Mouse (Mus musculus) CD4-positive helper T cell, adult 2 months (primary cell): ENCODE data around the gene Tomt.
"Not testable (repeated sequence)": the region's sequence is repeated elsewhere in the genome, so short reads cannot be mapped to it uniquely, and the experiment has no call there.

Source experiments
- DNase-seq: peaks from one replicate; pipeline ENCODE4 v3.0.0-alpha.2; 2012; ENCODE audit warnings: low read depth, missing footprints, low spot score

Gene Tomt

GRCm38 (mm10) chr7:101906287-101906681 is at the start of gene Tomt:
Gene Tomt (minus strand): TSS chr7:101906359.
- no peak for DNase-seq

- no peak for DNase-seq
These were observed 49.7 kb upstream of the Tomt start for GRCm38 (mm10) chr7:101955862-101956261.

- DNase-seq: no peak
These were observed 49.1 kb upstream of the Tomt start for GRCm38 (mm10) chr7:101955276-101955675.

GRCm38 (mm10) chr7:101954163-101954562 is 48.0 kb upstream of the Tomt start:
- no peak for DNase-seq

GRCm38 (mm10) chr7:101952098-101952497 is 45.9 kb upstream of the Tomt start:
- no peak for DNase-seq

- DNase-seq: no peak
These were observed 45.5 kb upstream of the Tomt start for GRCm38 (mm10) chr7:101951648-101952047.

- DNase-seq: peak; percentile 33
These were observed 42.8 kb upstream of the Tomt start for GRCm38 (mm10) chr7:101949008-101949407.

- DNase-seq: no peak
These were observed 33.6 kb upstream of the Tomt start for GRCm38 (mm10) chr7:101939758-101940157.

- DNase-seq: no peak
These were observed 32.2 kb upstream of the Tomt start for GRCm38 (mm10) chr7:101938348-101938747.

- DNase-seq: no peak
These were observed 31.4 kb upstream of the Tomt start for GRCm38 (mm10) chr7:101937569-101937968.

- no peak for DNase-seq
These were observed 30.8 kb upstream of the Tomt start for GRCm38 (mm10) chr7:101936996-101937395.

GRCm38 (mm10) chr7:101935957-101936356 is 29.8 kb upstream of the Tomt start:
- DNase-seq: no peak

- DNase-seq: peak; percentile 97
These were observed 27.6 kb upstream of the Tomt start, which contains the start of the genes Lrrc51 and Numa1 for GRCm38 (mm10) chr7:101933751-101934240. Gene Lrrc51 (minus strand): TSS chr7:101933895. Gene Numa1 (plus strand): TSS chr7:101934111.

GRCm38 (mm10) chr7:101933300-101933699 is 27.1 kb upstream of the Tomt start:
- DNase-seq: no peak

GRCm38 (mm10) chr7:101932551-101932950 is 26.4 kb upstream of the Tomt start:
- no peak for DNase-seq

- no peak for DNase-seq
These were observed 21.9 kb upstream of the Tomt start for GRCm38 (mm10) chr7:101928093-101928492.

- not testable (repeated sequence) for DNase-seq
These were observed 19.7 kb upstream of the Tomt start for GRCm38 (mm10) chr7:101925892-101926291.

GRCm38 (mm10) chr7:101918071-101918470 is 11.9 kb upstream of the Tomt start:
- DNase-seq: peak; percentile 56

- no peak for DNase-seq
These were observed 5.8 kb upstream of the Tomt start for GRCm38 (mm10) chr7:101911982-101912381.

- no peak for DNase-seq
These were observed 4.0 kb upstream of the Tomt start for GRCm38 (mm10) chr7:101910138-101910537.

GRCm38 (mm10) chr7:101908367-101908766 is 2.2 kb upstream of the Tomt start:
- no peak for DNase-seq

- DNase-seq: no peak
These were observed 537 bp upstream of the Tomt start for GRCm38 (mm10) chr7:101906696-101907095.

- peak; percentile 98 for DNase-seq
These were observed 435 bp downstream of the Tomt start, which contains the start of gene Lamtor1 for GRCm38 (mm10) chr7:101905561-101906286. Gene Lamtor1 (plus strand): TSS chr7:101905904.
